Mouse (Mus musculus) hindbrain, embryonic 13.5 days (tissue): ENCODE data around the gene Rin3. TPM values are rescaled to one million over a fixed set of nuclear protein-coding genes. Genes with fewer than 3 reads are reported as not detected.
"Not testable (repeated sequence)": the region's sequence is repeated elsewhere in the genome, so short reads cannot be mapped to it uniquely, and the experiment has no call there.

ENCODE experiments used
- ATAC-seq: fragments of 200-750 bp; cut with Nextera tagmentation; 2 replicates; pipeline ENCODE4 v1.8.0; 2017; ENCODE audit warnings: moderate TSS enrichment; ENCODE audit not compliant: low FRiP score
- H3K27ac ChIP-seq: fragments of 300-500 bp; sonication (generic); 2 replicates; pipeline ENCODE4 v1.5.1; 2015; ENCODE audit warnings: inconsistent platforms, mild to moderate bottlenecking, moderate library complexity
- H3K27me3 ChIP-seq: fragments of 300-500 bp; sonication (generic); 2 replicates; pipeline ENCODE4 v1.6.1; 2015; ENCODE audit warnings: mild to moderate bottlenecking, inconsistent platforms
- H3K36me3 ChIP-seq: fragments of 300-500 bp; sonication (generic); 2 replicates; pipeline ENCODE4 v1.6.1; 2015; ENCODE audit warnings: mild to moderate bottlenecking, inconsistent platforms
- H3K4me1 ChIP-seq: fragments of 300-500 bp; sonication (generic); replicated peaks from 2 replicates; pipeline ENCODE4 v1.6.1; 2015; ENCODE audit warnings: inconsistent platforms
- H3K4me2 ChIP-seq: fragments of 300-500 bp; sonication (generic); 2 replicates; pipeline ENCODE4 v1.6.1; 2015; ENCODE audit warnings: inconsistent platforms, mild to moderate bottlenecking, moderate library complexity
- H3K4me3 ChIP-seq: fragments of 300-500 bp; sonication (generic); 2 replicates; pipeline ENCODE4 v1.5.1; 2015; ENCODE audit warnings: mild to moderate bottlenecking, inconsistent platforms
- H3K9ac ChIP-seq: fragments of 300-500 bp; sonication (generic); 2 replicates; pipeline ENCODE4 v1.6.1; 2015; ENCODE audit warnings: mild to moderate bottlenecking, inconsistent platforms
- H3K9me3 ChIP-seq: fragments of 300-500 bp; sonication (generic); 2 replicates; pipeline ENCODE4 v1.6.1; 2016; ENCODE audit warnings: inconsistent platforms
- WGBS: fragments of 180-500 bp; shearing (Covaris S2); methylation state at CpG from one replicate; pipeline ENCODE4 v1.1.7; 2015; 5-methylcytosine and 5-hydroxymethylcytosine counted together
- polyA plus RNA-seq: library from polyadenylated mRNA; unstranded; fragments of >200 nt; fragmentation: Nextera tagmentation; extraction: Ambion mirVana; gene quantifications from 2 replicates; pipeline ENCODE4 v1.2.1, GENCODE M21; 2015

Rin3 gene
- polyA plus RNA-seq, 1 experiment from 2014 or later, result 4.2 TPM

- ATAC-seq, result no peak
- 91% methylated on average over 3 of the region's 3 CpGs for WGBS
- H3K27ac ChIP-seq, result no peak overlapping the region
- H3K4me1 ChIP-seq, result no peaks in the 10 kb centered on the region
- no peaks in the 10 kb centered on the region for H3K27me3 ChIP-seq
- no peak overlapping the region for H3K4me2 ChIP-seq
- no peak overlapping the region for H3K9ac ChIP-seq
- H3K4me3 ChIP-seq, result no peak overlapping the region
- H3K9me3 ChIP-seq, result no peaks in the 10 kb centered on the region
- H3K36me3 ChIP-seq, result no peaks in the 10 kb centered on the region
Observed at GRCm38 (mm10) chr12:102258522-102259112, 24.2 kb upstream of the Rin3 start.

- Histone ChIP-seq H3K27ac (no peak overlapping the region), H3K9ac (no peak overlapping the region), H3K27me3 (no peaks in the 10 kb centered on the region), H3K4me2 (no peak overlapping the region), H3K9me3 (no peaks in the 10 kb centered on the region), H3K4me3 (no peak overlapping the region), H3K4me1 (no peaks in the 10 kb centered on the region), H3K36me3 (no peaks in the 10 kb centered on the region)
- WGBS, result 68% methylated on average over 8 of the region's 8 CpGs
- ATAC-seq, result no peak
Observed at GRCm38 (mm10) chr12:102261933-102262396, 20.9 kb upstream of the Rin3 start.

DNA sequence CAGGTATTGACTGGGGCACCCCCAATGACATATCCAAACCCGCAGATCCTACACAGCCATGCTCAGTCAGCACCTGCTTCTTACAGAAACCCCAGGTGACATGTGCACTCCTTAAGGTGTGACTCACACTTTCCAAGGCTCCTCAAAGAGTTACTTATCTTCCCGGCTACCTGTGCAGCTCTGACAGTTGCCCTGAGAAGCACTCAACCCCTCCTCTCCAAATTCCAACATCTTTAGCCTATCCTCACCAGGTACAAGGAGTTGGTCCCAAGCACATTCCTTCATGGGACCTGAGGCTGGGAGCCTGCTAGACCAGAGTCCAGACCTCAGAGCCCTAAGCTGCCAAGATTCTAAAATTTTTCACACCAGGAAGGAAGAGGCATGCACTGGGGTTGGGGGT lies 20.0 kb upstream of the Rin3 start:
- no peak for ATAC-seq
- Histone ChIP-seq H3K4me1 (no peaks in the 10 kb centered on the region), H3K4me2 (no peak overlapping the region), H3K9ac (no peak overlapping the region), H3K4me3 (no peak overlapping the region), H3K36me3 (no peaks in the 10 kb centered on the region), H3K9me3 (no peaks in the 10 kb centered on the region), H3K27ac (no peak overlapping the region), H3K27me3 (no peaks in the 10 kb centered on the region)
- WGBS, result 89% methylated on average over 2 of the region's 2 CpGs

DNA sequence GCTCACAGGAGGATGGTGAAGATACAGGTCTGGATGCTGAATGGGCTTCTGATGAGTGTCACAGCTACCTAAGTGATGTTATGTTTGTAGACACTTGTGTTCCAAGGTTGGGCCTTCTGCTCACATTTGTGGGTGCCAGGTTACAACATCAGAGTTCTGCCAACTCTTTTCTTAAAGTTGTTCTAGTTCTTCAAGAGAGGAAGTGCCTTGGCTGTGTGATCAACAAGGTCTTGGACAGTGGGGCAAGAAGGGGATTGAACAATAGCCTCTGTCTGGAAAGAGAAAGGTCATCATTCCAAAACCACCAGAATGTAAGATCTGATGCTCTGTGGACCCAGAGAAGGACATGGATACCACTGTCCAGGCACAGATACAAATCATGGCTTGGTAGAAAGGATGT lies 19.6 kb upstream of the Rin3 start:
- no peak overlapping the region for H3K9ac ChIP-seq
- H3K27ac ChIP-seq, result no peak overlapping the region
- no peak overlapping the region for H3K4me2 ChIP-seq
- no peaks in the 10 kb centered on the region for H3K27me3 ChIP-seq
- no peaks in the 10 kb centered on the region for H3K4me1 ChIP-seq
- ATAC-seq, result no peak
- no peaks in the 10 kb centered on the region for H3K9me3 ChIP-seq
- no peak overlapping the region for H3K4me3 ChIP-seq
- H3K36me3 ChIP-seq, result no peaks in the 10 kb centered on the region

DNA sequence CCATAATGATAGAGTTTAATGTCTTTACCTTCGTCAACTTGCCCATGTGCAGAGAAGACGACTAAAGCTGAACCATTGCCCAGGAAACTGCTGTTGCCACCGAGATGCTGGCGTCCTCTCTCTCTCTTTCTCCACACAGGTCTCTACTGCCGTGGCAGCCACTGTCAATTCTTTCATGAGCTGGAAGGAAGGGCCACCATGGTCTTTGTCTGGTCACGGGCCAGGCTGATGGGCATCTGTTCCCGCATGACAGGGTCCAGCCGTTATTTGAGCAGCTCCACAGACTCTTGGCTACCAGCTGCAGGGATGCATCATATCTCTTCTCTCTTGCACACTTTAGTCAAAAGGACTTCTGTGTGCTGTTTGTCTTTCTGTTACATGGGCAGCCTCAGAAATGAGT lies 16.4 kb upstream of the Rin3 start:
- Histone ChIP-seq H3K9ac (no peak overlapping the region), H3K4me3 (no peak overlapping the region), H3K36me3 (no peaks in the 10 kb centered on the region), H3K9me3 (no peaks in the 10 kb centered on the region), H3K4me1 (no peaks in the 10 kb centered on the region), H3K4me2 (no peak overlapping the region), H3K27ac (no peak overlapping the region), H3K27me3 (no peaks in the 10 kb centered on the region)
- 85% methylated on average over 8 of the region's 8 CpGs for WGBS
- no peak for ATAC-seq

- Histone ChIP-seq H3K36me3 (no peaks in the 10 kb centered on the region), H3K27me3 (no peaks in the 10 kb centered on the region), H3K4me3 (no peak overlapping the region), H3K9ac (no peak overlapping the region), H3K27ac (no peak overlapping the region), H3K9me3 (no peaks in the 10 kb centered on the region), H3K4me2 (no peak overlapping the region), H3K4me1 (no peaks in the 10 kb centered on the region)
- 55% methylated on average over 2 of the region's 2 CpGs for WGBS
- ATAC-seq, result no peak
Observed at GRCm38 (mm10) chr12:102269144-102269543, 13.7 kb upstream of the Rin3 start.

- Histone ChIP-seq H3K9me3 (no peaks in the 10 kb centered on the region), H3K4me1 (no peaks in the 10 kb centered on the region), H3K27ac (no peak overlapping the region), H3K9ac (no peak overlapping the region), H3K27me3 (no peaks in the 10 kb centered on the region), H3K36me3 (no peaks in the 10 kb centered on the region), H3K4me2 (no peak overlapping the region), H3K4me3 (no peak overlapping the region)
- no peak for ATAC-seq
- 90% methylated on average over 6 of the region's 6 CpGs for WGBS
Observed at GRCm38 (mm10) chr12:102270776-102271405, 12.0 kb upstream of the Rin3 start.

DNA sequence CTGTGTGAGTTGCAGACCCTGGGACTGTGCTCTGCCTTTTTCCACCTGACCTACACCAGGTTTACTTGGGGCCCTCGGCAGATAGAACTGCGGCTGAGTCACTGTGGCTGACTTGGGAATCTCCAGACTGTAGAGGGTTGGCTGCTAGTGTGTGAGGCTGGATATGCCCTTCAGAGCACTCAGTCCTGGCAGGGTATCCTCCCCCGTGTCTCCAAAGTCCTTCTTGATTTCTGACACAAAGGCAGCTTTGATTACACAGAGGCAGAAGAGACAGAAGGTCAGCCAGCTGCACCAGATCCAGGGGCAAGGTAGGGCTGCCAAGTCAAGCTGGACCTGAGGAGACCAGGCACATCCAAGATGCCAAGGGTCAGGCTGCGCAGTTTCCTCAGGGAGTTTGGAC lies 11.4 kb upstream of the Rin3 start:
- no peak overlapping the region for H3K27ac ChIP-seq
- H3K36me3 ChIP-seq, result no peaks in the 10 kb centered on the region
- no peak overlapping the region for H3K4me3 ChIP-seq
- no peak overlapping the region for H3K4me2 ChIP-seq
- ATAC-seq, result no peak
- 82% methylated on average over 4 of the region's 4 CpGs for WGBS
- no peaks in the 10 kb centered on the region for H3K9me3 ChIP-seq
- H3K9ac ChIP-seq, result no peak overlapping the region
- no peaks in the 10 kb centered on the region for H3K27me3 ChIP-seq
- no peaks in the 10 kb centered on the region for H3K4me1 ChIP-seq

GRCm38 (mm10) chr12:102275833-102276443 lies 6.9 kb upstream of the Rin3 start:
- 60% methylated on average over 7 of the region's 7 CpGs for WGBS
- Histone ChIP-seq H3K4me1 (no peaks in the 10 kb centered on the region), H3K36me3 (no peaks in the 10 kb centered on the region), H3K4me2 (no peak overlapping the region), H3K9ac (no peak overlapping the region), H3K4me3 (no peak overlapping the region), H3K27ac (no peak overlapping the region), H3K27me3 (no peaks in the 10 kb centered on the region), H3K9me3 (peaks cover 3% of the 10 kb centered on the region; the same call in 1 of the 2 replicates)
- no peak for ATAC-seq

- Histone ChIP-seq H3K27me3 (peaks cover 21% of the 10 kb centered on the region), H3K4me1 (peaks cover 28% of the 10 kb centered on the region)
- H3K27ac ChIP-seq, H3K9ac ChIP-seq, H3K4me2 ChIP-seq, H3K9me3 ChIP-seq, H3K4me3 ChIP-seq, ATAC-seq, H3K36me3 ChIP-seq: not testable (repeated sequence)
- 61% methylated on average over 4 of the region's 4 CpGs for WGBS
Observed at GRCm38 (mm10) chr12:102280290-102280689, 2.6 kb upstream of the Rin3 start.

DNA sequence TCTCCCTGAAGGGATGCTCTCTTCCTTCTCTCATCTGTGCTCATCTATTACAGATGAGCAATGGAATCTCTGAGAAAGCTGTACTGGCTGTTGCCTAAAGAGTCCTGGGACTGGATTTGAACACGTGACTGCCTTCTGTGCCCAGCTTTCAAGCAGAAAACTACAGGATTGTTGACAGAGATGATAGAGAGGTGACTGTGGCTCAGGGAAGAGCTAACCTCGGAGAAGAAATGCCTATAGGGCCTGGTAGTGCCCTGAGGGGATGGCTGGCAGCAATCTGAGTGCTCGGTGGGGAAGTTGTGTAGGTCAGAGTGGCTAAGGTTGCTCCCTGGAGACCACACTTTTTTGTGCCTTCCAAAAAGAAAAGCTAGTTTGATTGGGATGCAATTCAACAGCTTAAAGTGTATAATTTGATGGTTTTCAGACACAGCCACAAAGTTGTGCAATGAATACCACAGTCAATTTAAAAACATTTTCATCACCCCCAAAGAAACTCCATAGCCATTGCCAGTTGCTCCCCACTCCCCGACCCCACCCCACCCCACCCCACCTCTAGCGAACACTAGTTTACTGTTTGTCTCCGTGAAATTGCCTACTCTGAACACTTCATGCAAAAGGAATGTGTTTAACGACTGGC lies 1.9 kb upstream of the Rin3 start:
- WGBS, result 43% methylated on average over 7 of the region's 7 CpGs
- H3K4me2 ChIP-seq, result no peak overlapping the region
- H3K36me3 ChIP-seq, result no peaks in the 10 kb centered on the region
- no peak for ATAC-seq
- H3K9me3 ChIP-seq, result peaks cover 3% of the 10 kb centered on the region; the same call in 1 of the 2 replicates
- H3K27ac ChIP-seq, result no peak overlapping the region
- no peak overlapping the region for H3K4me3 ChIP-seq
- H3K4me1 ChIP-seq, result peaks cover 32% of the 10 kb centered on the region
- H3K27me3 ChIP-seq, result peaks cover 26% of the 10 kb centered on the region
- no peak overlapping the region for H3K9ac ChIP-seq

GRCm38 (mm10) chr12:102282126-102282525 lies 722 bp upstream of the Rin3 start:
- H3K9ac ChIP-seq, result no peak overlapping the region
- no peaks in the 10 kb centered on the region for H3K36me3 ChIP-seq
- 79% methylated on average over 2 of the region's 2 CpGs for WGBS
- peaks cover 26% of the 10 kb centered on the region for H3K27me3 ChIP-seq
- peak overlapping the region; percentile 54; the same call in 1 of the 2 replicates for H3K4me3 ChIP-seq
- H3K9me3 ChIP-seq, result peaks cover 3% of the 10 kb centered on the region; the same call in 1 of the 2 replicates
- no peak for ATAC-seq
- no peak overlapping the region for H3K27ac ChIP-seq
- no peak overlapping the region; the same call in 1 of the 2 replicates for H3K4me2 ChIP-seq
- H3K4me1 ChIP-seq, result peaks cover 43% of the 10 kb centered on the region
